Mouse (Mus musculus): Measurements from ENCODE around the gene Ccdc125. TPM values are rescaled to one million over a fixed set of nuclear protein-coding genes. Genes with fewer than 3 reads are reported as not detected.

The Ccdc125 gene
- polyA plus RNA-seq (2016; fragmentation: Nextera tagmentation; extraction: Ambion mirVana) = 5.4 and 6.5 TPM in 2 replicates

GRCm38 (mm10) chr13:100669291-100670022 lies at the start of gene Ccdc125:
Gene Ccdc125, plus strand, starts transcription at chr13:100669717.
- ATAC-seq (ENCODE audit: insufficient number of reproducible peaks, insufficient read depth, low FRiP score, low TSS enrichment, low read depth) = peak; percentile 63
- H3K27ac ChIP-seq = no peak within 1 kb of the TSS; the same call in 1 of the 2 replicates

GRCm38 (mm10) chr13:100622241-100622640 lies 47.3 kb upstream of the Ccdc125 start:
- no peak overlapping the region for H3K9ac ChIP-seq (replicated peaks)
- H3K27ac ChIP-seq = no peak overlapping the region
- no peaks in the 10 kb centered on the region for H3K9me3 ChIP-seq
- H3K4me3 ChIP-seq (replicated peaks) = no peak overlapping the region
- peaks cover 6% of the 10 kb centered on the region for H3K27me3 ChIP-seq
- H3K4me2 ChIP-seq = no peak overlapping the region
- peaks cover 82% of the 10 kb centered on the region for H3K36me3 ChIP-seq
- no peak for ATAC-seq (ENCODE audit: insufficient number of reproducible peaks, insufficient read depth, low FRiP score, low TSS enrichment, low read depth)
- 84% methylated on average over 4 of the region's 4 CpGs for WGBS
- H3K4me1 ChIP-seq (replicated peaks) = no peaks in the 10 kb centered on the region

More at GRCm38 (mm10) chr13:100669291-100670022, at the start of gene Ccdc125:
- H3K4me1 ChIP-seq (replicated peaks) = peaks cover 5% of the 10 kb centered on the region; the same call in 1 of the 2 replicates
- H3K36me3 ChIP-seq = peaks cover 20% of the 10 kb centered on the region
- H3K4me3 ChIP-seq (replicated peaks) = peak within 1 kb of the TSS; percentile 62
- H3K9ac ChIP-seq (replicated peaks) = peak within 1 kb of the TSS; percentile 76
- peak within 1 kb of the TSS; percentile 82 for H3K4me2 ChIP-seq
- no peaks in the 10 kb centered on the region for H3K9me3 ChIP-seq
- H3K27me3 ChIP-seq = no peaks in the 10 kb centered on the region
- WGBS = under 1% methylated on average over 44 of the region's 44 CpGs

- H3K27ac ChIP-seq = no peak overlapping the region
- no peak overlapping the region for H3K4me3 ChIP-seq (replicated peaks)
- no peak overlapping the region for H3K9ac ChIP-seq (replicated peaks)
- H3K36me3 ChIP-seq = peaks cover 81% of the 10 kb centered on the region
- 94% methylated on average over 3 of the region's 3 CpGs for WGBS
- no peaks in the 10 kb centered on the region for H3K9me3 ChIP-seq
- no peaks in the 10 kb centered on the region for H3K4me1 ChIP-seq (replicated peaks)
- no peaks in the 10 kb centered on the region for H3K27me3 ChIP-seq
- no peak for ATAC-seq (ENCODE audit: insufficient number of reproducible peaks, insufficient read depth, low FRiP score, low TSS enrichment, low read depth)
- no peak overlapping the region for H3K4me2 ChIP-seq
These were observed 35.3 kb upstream of the Ccdc125 start for GRCm38 (mm10) chr13:100634106-100634691.

GRCm38 (mm10) chr13:100642471-100643209 lies 26.9 kb upstream of the Ccdc125 start:
- Histone ChIP-seq H3K9ac (replicated peaks) (no peak overlapping the region), H3K27me3 (no peaks in the 10 kb centered on the region), H3K9me3 (no peaks in the 10 kb centered on the region), H3K4me3 (replicated peaks) (no peak overlapping the region), H3K4me2 (no peak overlapping the region), H3K36me3 (peaks cover 93% of the 10 kb centered on the region), H3K27ac (no peak overlapping the region), H3K4me1 (replicated peaks) (no peaks in the 10 kb centered on the region)
- ATAC-seq (ENCODE audit: insufficient number of reproducible peaks, insufficient read depth, low FRiP score, low TSS enrichment, low read depth) = no peak
- 96% methylated on average over 4 of the region's 4 CpGs for WGBS

- Histone ChIP-seq H3K4me1 (replicated peaks) (peaks cover 8% of the 10 kb centered on the region), H3K27ac (no peak overlapping the region), H3K9ac (replicated peaks) (no peak overlapping the region), H3K9me3 (no peaks in the 10 kb centered on the region), H3K4me3 (replicated peaks) (no peak overlapping the region), H3K36me3 (peaks cover 47% of the 10 kb centered on the region), H3K27me3 (no peaks in the 10 kb centered on the region), H3K4me2 (no peak overlapping the region)
- WGBS = 96% methylated on average over 8 of the region's 8 CpGs
- no peak for ATAC-seq (ENCODE audit: insufficient number of reproducible peaks, insufficient read depth, low FRiP score, low TSS enrichment, low read depth)
These were observed 21.3 kb upstream of the Ccdc125 start for GRCm38 (mm10) chr13:100648223-100648622.

GRCm38 (mm10) chr13:100650550-100651438 lies 18.7 kb upstream of the Ccdc125 start, which contains the start of the genes Ak6 and Rad17:
Gene Ak6, plus strand, starts transcription at chr13:100650979.
Gene Rad17, minus strand, starts transcription at chr13:100651051.
- H3K4me1 ChIP-seq (replicated peaks) = peaks cover 8% of the 10 kb centered on the region
- ATAC-seq (ENCODE audit: insufficient number of reproducible peaks, insufficient read depth, low FRiP score, low TSS enrichment, low read depth) = peak; percentile 97
- peak within 1 kb of the TSS; percentile 90 for H3K4me3 ChIP-seq (replicated peaks)
- H3K27ac ChIP-seq = peak within 1 kb of the TSS; percentile 95
- H3K36me3 ChIP-seq = peaks cover 36% of the 10 kb centered on the region
- no peaks in the 10 kb centered on the region for H3K27me3 ChIP-seq
- peak within 1 kb of the TSS; percentile 91 for H3K9ac ChIP-seq (replicated peaks)
- H3K9me3 ChIP-seq = no peaks in the 10 kb centered on the region
- under 1% methylated on average over 72 of the region's 73 CpGs for WGBS
- peak within 1 kb of the TSS; percentile 87 for H3K4me2 ChIP-seq

- peak within 1 kb of the TSS; percentile 90 for H3K4me3 ChIP-seq (replicated peaks)
- peak within 1 kb of the TSS; percentile 95 for H3K27ac ChIP-seq
- H3K9me3 ChIP-seq = no peaks in the 10 kb centered on the region
- H3K9ac ChIP-seq (replicated peaks) = peak within 1 kb of the TSS; percentile 91
- WGBS = under 1% methylated on average over 60 of the region's 63 CpGs
- H3K4me2 ChIP-seq = peak within 1 kb of the TSS; percentile 87
- no peak for ATAC-seq (ENCODE audit: insufficient number of reproducible peaks, insufficient read depth, low FRiP score, low TSS enrichment, low read depth)
- no peaks in the 10 kb centered on the region for H3K27me3 ChIP-seq
- peaks cover 33% of the 10 kb centered on the region for H3K36me3 ChIP-seq
- H3K4me1 ChIP-seq (replicated peaks) = peaks cover 8% of the 10 kb centered on the region
These were observed 17.9 kb upstream of the Ccdc125 start, which contains the start of gene Taf9 for GRCm38 (mm10) chr13:100651439-100652186. Gene Taf9, plus strand, starts transcription at chr13:100651579.

GRCm38 (mm10) chr13:100658091-100658490 lies 11.4 kb upstream of the Ccdc125 start:
- Histone ChIP-seq H3K36me3 (peaks cover 28% of the 10 kb centered on the region; the same call in 1 of the 2 replicates), H3K9me3 (no peaks in the 10 kb centered on the region), H3K4me1 (replicated peaks) (no peaks in the 10 kb centered on the region), H3K4me3 (replicated peaks) (no peak overlapping the region), H3K27me3 (no peaks in the 10 kb centered on the region), H3K4me2 (no peak overlapping the region), H3K9ac (replicated peaks) (no peak overlapping the region), H3K27ac (no peak overlapping the region)
- 93% methylated on average over 5 of the region's 5 CpGs for WGBS
- ATAC-seq (ENCODE audit: insufficient number of reproducible peaks, insufficient read depth, low FRiP score, low TSS enrichment, low read depth) = no peak

- 45% methylated on average over 4 of the region's 4 CpGs for WGBS
- Histone ChIP-seq H3K4me1 (replicated peaks) (no peaks in the 10 kb centered on the region), H3K4me2 (no peak overlapping the region)
These were observed 9.6 kb upstream of the Ccdc125 start for GRCm38 (mm10) chr13:100659864-100660456.

More at GRCm38 (mm10) chr13:100659864-100660456, 9.6 kb upstream of the Ccdc125 start:
- H3K36me3 ChIP-seq = peaks cover 31% of the 10 kb centered on the region; the same call in 1 of the 2 replicates
- ATAC-seq (ENCODE audit: insufficient number of reproducible peaks, insufficient read depth, low FRiP score, low TSS enrichment, low read depth) = no peak
- no peak overlapping the region for H3K9ac ChIP-seq (replicated peaks)
- H3K9me3 ChIP-seq = no peaks in the 10 kb centered on the region
- no peak overlapping the region for H3K27ac ChIP-seq
- H3K27me3 ChIP-seq = no peaks in the 10 kb centered on the region
- H3K4me3 ChIP-seq (replicated peaks) = no peak overlapping the region

Data from limb, embryonic 12.5 days (tissue).